In the genomic region with DNA sequence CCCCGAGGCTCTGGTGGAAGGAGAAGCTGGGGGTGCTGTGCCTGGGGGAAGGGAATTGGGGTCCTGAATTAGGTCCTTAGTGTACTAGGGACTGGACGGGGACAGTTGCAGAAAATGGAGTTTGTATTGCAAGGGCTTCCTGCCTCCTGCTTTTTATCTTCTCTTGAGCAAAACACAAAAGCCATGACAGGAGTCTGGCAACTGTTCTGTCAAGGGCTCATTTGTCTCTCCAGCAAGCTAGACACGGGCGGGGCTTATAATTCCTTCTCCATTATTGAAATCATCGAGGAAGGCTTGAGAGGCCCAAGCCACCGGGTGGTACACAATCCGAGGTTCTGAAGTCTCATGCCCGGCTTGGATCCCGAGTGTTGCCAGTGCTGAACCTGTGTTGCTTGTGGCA, we compare ENCODE assay signal across 14 mouse cellular contexts. TPM values are rescaled to one million over a fixed set of nuclear protein-coding genes. Genes with fewer than 3 reads are reported as not detected.
DNase-seq lines count a peak whose midpoint lies in the region; ATAC-seq lines count a peak whose summit lies in the region.
"Had no signal": no experiment of that assay in that cellular context is flagged by ENCODE, and none has a peak within 500 bp of the region (broad histone marks: within the 10 kb centered on the region; RNA-seq: fewer than 3 reads in every experiment).

No protein-coding gene starts in this region.

- no peak overlapping the region for H3K4me3 ChIP-seq in heart, embryonic 11.5 days (ENCODE audit: low read depth, low read length)
- no peak overlapping the region for H3K4me3 ChIP-seq in forebrain, embryonic 10.5 days
- no peak overlapping the region for H3K4me3 ChIP-seq in hindbrain, embryonic 16.5 days (ENCODE audit: low read length)
- H3K4me3 ChIP-seq: liver, embryonic 15.5 days had no signal

- H3K36me3 ChIP-seq in heart, embryonic 11.5 days (ENCODE audit: control insufficient read depth, insufficient read depth, low read length) = no peaks in the 10 kb centered on the region
- H3K36me3 ChIP-seq in forebrain, embryonic 10.5 days (replicated peaks) = peaks cover 42% of the 10 kb centered on the region
- H3K36me3 ChIP-seq in hindbrain, embryonic 16.5 days (ENCODE audit: control insufficient read depth, insufficient read depth, low read length) = no peaks in the 10 kb centered on the region
- H3K36me3 ChIP-seq: G1E; liver, embryonic 15.5 days had no signal

- H3K9me3 ChIP-seq in heart, embryonic 11.5 days (replicated peaks; ENCODE audit: control insufficient read depth, low read length) = no peaks in the 10 kb centered on the region
- H3K9me3 ChIP-seq in forebrain, embryonic 10.5 days = no peaks in the 10 kb centered on the region; the same call in 1 of the 2 replicates
- no peaks in the 10 kb centered on the region for H3K9me3 ChIP-seq in hindbrain, embryonic 16.5 days (ENCODE audit: control insufficient read depth, low read length)
- H3K9me3 ChIP-seq: liver, embryonic 15.5 days had no signal

- H3K4me2 ChIP-seq in heart, embryonic 11.5 days = peak overlapping the region; percentile 20; the same call in 1 of the 2 replicates
- H3K4me2 ChIP-seq in hindbrain, embryonic 16.5 days (ENCODE audit: low read length) = no peak overlapping the region
- H3K4me2 ChIP-seq: liver, embryonic 15.5 days had no signal

- peaks cover 62% of the 10 kb centered on the region for H3K4me1 ChIP-seq in heart, embryonic 11.5 days (ENCODE audit: control insufficient read depth, insufficient read depth, low read length)
- H3K4me1 ChIP-seq in forebrain, embryonic 10.5 days = peaks cover 71% of the 10 kb centered on the region
- H3K4me1 ChIP-seq in hindbrain, embryonic 16.5 days (ENCODE audit: control insufficient read depth, insufficient read depth, low read depth, low read length) = peaks cover 35% of the 10 kb centered on the region

- peak; percentile 6; the same call in 1 of the 2 replicates for ATAC-seq in heart, embryonic 11.5 days (replicated peaks; ENCODE audit: insufficient number of reproducible peaks, low FRiP score, low TSS enrichment)
- no peak for ATAC-seq in hindbrain, embryonic 16.5 days
- ATAC-seq: activated CD4-positive, CD25-positive, alpha-beta regulatory T cell, adult 4 months had no signal

- H3K9ac ChIP-seq in heart, embryonic 11.5 days (ENCODE audit: low read depth, low read length) = no peak overlapping the region
- no peak overlapping the region for H3K9ac ChIP-seq in hindbrain, embryonic 16.5 days (ENCODE audit: low read depth, low read length)
- H3K9ac ChIP-seq: liver, embryonic 15.5 days had no signal

- 29% methylated on average over 9 of the region's 9 CpGs for WGBS in heart, embryonic 11.5 days (ENCODE audit: insufficient replicate concordance)
- WGBS in forebrain, embryonic 10.5 days = 81% methylated on average over 9 of the region's 9 CpGs
- 33% methylated on average over 9 of the region's 9 CpGs for WGBS in hindbrain, embryonic 16.5 days

- no peak for DNase-seq in heart, adult 18-20 months
- DNase-seq in kidney, postnatal 4 days = peak; percentile 32 to 49
- no peak for DNase-seq in kidney, postnatal 10 days
- DNase-seq in forebrain, embryonic 10.5 days (ENCODE audit: extremely low spot score, low spot score) = no peak
- DNase-seq in spleen, postnatal 10 days (ENCODE audit: low spot score in 2 of 2) = no peak
- no peak for DNase-seq in right cerebral cortex, adult 2 months (ENCODE audit: low spot score in 2 of 2)
- DNase-seq: cerebellum, postnatal 36 days; gastrocnemius, postnatal 25 days; kidney, postnatal 14 days had no signal

- H3K27me3 ChIP-seq in heart, embryonic 11.5 days (ENCODE audit: control insufficient read depth, insufficient read depth, low read length) = no peaks in the 10 kb centered on the region
- H3K27me3 ChIP-seq in forebrain, embryonic 10.5 days (ENCODE audit: poor library complexity, severe bottlenecking) = no peaks in the 10 kb centered on the region
- H3K27me3 ChIP-seq in hindbrain, embryonic 16.5 days (replicated peaks; ENCODE audit: control insufficient read depth, insufficient read depth, low read length) = no peaks in the 10 kb centered on the region
- H3K27me3 ChIP-seq: liver, embryonic 15.5 days had no signal

- peak overlapping the region; percentile 48 for H3K27ac ChIP-seq in heart, embryonic 11.5 days (ENCODE audit: low read depth, low read length)
- peak overlapping the region; percentile 5 for H3K27ac ChIP-seq in forebrain, embryonic 10.5 days
- 0 out of 2 replicates have a peak overlapping the region, but pooled peaks have one; percentile 36 for H3K27ac ChIP-seq in hindbrain, embryonic 16.5 days (ENCODE audit: low read depth, low read length)
- H3K27ac ChIP-seq: liver, embryonic 15.5 days had no signal

RNA-seq across cellular contexts. Expression of a gene that starts 38.6 kb away (rescaled TPM):
- polyA plus RNA-seq in heart, embryonic 11.5 days (2014; fragmentation: Nextera tagmentation; extraction: Ambion mirVana) = 14.9 and 16.4 TPM in 2 replicates
- total RNA-seq in heart, adult 18-20 months (2021) = under 1 TPM; 0.36 to 0.40 TPM
- 13.7 and 14.9 TPM in 2 replicates for polyA plus RNA-seq in forebrain, embryonic 10.5 days (2016; fragmentation: Nextera tagmentation; extraction: Ambion mirVana)
- polyA plus RNA-seq in hindbrain, embryonic 16.5 days (2015; fragmentation: Nextera tagmentation; extraction: Ambion mirVana) = 4.7 and 7.2 TPM in 2 replicates
- polyA plus RNA-seq: G1E had no signal

Comparison
In these comparisons a context has a peak if more than half of its experiments do, and no peak if none do; other contexts are left out.
1. DNase-seq: peak in kidney, postnatal 4 days (2 of 2); none in heart, adult 18-20 months (0 of 2), kidney, postnatal 10 days (single experiment), forebrain, embryonic 10.5 days (single experiment), spleen, postnatal 10 days (0 of 2) and right cerebral cortex, adult 2 months (0 of 2).
2. Peak in every context shown above with its lines, with median percentiles within 50 percentile points of each other: H3K27ac ChIP-seq.